Mouse (Mus musculus): ENCODE measurements around the gene BC049762. TPM values are rescaled to one million over a fixed set of nuclear protein-coding genes. Genes with fewer than 3 reads are reported as not detected.

Gene BC049762
- polyA plus RNA-seq (2015; fragmentation: Nextera tagmentation; extraction: Ambion mirVana), result 0.15 and 0.46 TPM in 2 replicates

DNA sequence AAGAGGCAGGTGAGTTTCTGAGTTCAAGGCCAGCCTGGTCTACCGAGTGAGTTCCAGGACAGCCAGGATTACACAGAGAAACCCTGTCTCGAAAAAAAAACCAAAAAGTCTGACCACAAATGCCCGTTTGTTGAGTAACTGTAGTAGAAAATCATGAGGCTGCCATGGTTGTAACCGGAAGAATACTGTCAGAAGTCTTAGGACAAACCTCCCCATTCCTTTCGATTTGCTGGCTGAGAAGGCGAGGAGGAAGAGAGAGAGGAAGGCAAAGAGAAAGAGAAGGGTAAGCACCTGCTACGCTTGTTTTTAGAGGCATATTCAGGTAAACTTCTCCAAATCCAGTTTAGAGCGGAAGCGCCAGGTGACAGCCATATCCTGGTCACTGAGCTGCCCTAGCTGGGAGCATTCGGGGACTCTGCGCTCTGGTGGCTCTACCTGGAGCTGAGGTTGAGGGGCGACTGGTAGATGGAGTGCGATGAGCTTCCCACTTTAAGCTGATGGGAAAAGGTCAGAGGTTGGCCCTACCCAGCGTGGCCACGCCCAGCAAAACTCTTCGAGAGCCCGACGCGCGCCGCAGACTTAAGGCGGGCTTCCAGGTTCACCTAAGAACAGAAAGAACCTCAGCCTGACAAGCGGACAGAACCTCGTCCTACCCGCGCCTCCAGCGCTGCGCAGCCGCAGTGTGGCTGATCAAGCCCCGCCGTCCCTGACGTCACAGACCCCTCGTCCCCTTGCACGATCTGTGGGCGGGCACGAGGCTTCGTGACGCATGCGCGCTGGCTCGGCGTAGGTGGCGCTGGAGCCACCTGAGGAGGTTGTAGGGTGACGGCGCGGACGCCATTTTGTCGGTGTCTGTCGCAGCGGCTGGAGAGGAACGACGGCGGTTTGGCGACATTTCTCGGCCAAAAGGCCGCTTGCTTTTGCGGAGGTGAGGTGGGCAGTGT, at the start of gene BC049762:
BC049762 (minus strand) TSS at position 705 of the 944 bp plus-strand sequence.
- Histone ChIP-seq H3K9ac (ENCODE audit: low read depth, low read length) (peak within 1 kb of the TSS; percentile 99), H3K4me2 (ENCODE audit: low read depth, low read length) (peak within 1 kb of the TSS; percentile 98), H3K4me3 (ENCODE audit: low read depth, low read length) (peak within 1 kb of the TSS; percentile 76), H3K27ac (ENCODE audit: low read length) (peak within 1 kb of the TSS; percentile 98), H3K4me1 (ENCODE audit: control insufficient read depth, low read depth, low read length) (peaks cover 25% of the 10 kb centered on the region), H3K9me3 (replicated peaks; ENCODE audit: control insufficient read depth, low read length) (no peaks in the 10 kb centered on the region), H3K36me3 (ENCODE audit: control insufficient read depth, insufficient read depth) (peaks cover 8% of the 10 kb centered on the region), H3K27me3 (ENCODE audit: control insufficient read depth, insufficient read depth, low read depth, low read length) (no peaks in the 10 kb centered on the region)
- ATAC-seq (ENCODE audit: low read depth), result peak; percentile 96
- WGBS (ENCODE audit: insufficient replicate concordance), result 4% methylated on average over 57 of the region's 57 CpGs

DNA sequence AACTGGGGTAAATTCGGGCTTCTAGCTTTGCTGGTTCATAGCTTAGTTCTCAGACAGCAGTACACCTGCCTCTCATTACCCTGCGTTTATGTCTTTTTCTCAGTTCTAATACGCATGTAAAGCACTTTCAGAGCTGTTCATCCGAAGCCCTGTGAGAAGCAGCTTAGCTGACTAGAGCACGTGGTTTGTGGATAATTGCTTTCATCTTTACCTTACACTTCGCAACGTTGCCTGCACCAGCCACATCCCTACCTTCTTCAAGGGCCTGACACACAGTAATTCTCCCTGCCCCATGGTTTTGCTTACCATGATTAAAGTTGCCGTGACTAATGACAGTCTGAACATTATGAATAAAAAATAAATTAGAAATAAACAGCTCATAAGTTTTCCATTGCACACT, 49.0 kb upstream of the BC049762 start:
- no peak for ATAC-seq (ENCODE audit: low read depth)
- Histone ChIP-seq H3K4me1 (ENCODE audit: control insufficient read depth, low read depth, low read length) (no peaks in the 10 kb centered on the region), H3K36me3 (ENCODE audit: control insufficient read depth, insufficient read depth) (no peaks in the 10 kb centered on the region), H3K27me3 (ENCODE audit: control insufficient read depth, insufficient read depth, low read depth, low read length) (no peaks in the 10 kb centered on the region), H3K9ac (ENCODE audit: low read depth, low read length) (no peak overlapping the region), H3K27ac (ENCODE audit: low read length) (no peak overlapping the region), H3K4me2 (ENCODE audit: low read depth, low read length) (no peak overlapping the region), H3K9me3 (replicated peaks; ENCODE audit: control insufficient read depth, low read length) (no peaks in the 10 kb centered on the region), H3K4me3 (ENCODE audit: low read depth, low read length) (no peak overlapping the region)
- WGBS (ENCODE audit: insufficient replicate concordance), result 63% methylated on average over 8 of the region's 8 CpGs

GRCm38 (mm10) chr11:51308306-51308705, 45.5 kb upstream of the BC049762 start:
- H3K4me3 ChIP-seq (ENCODE audit: low read depth, low read length), result no peak overlapping the region
- no peaks in the 10 kb centered on the region for H3K36me3 ChIP-seq (ENCODE audit: control insufficient read depth, insufficient read depth)
- H3K27ac ChIP-seq (ENCODE audit: low read length), result no peak overlapping the region
- H3K27me3 ChIP-seq (ENCODE audit: control insufficient read depth, insufficient read depth, low read depth, low read length), result no peaks in the 10 kb centered on the region
- WGBS (ENCODE audit: insufficient replicate concordance), result 21% methylated on average over 5 of the region's 5 CpGs
- H3K4me1 ChIP-seq (ENCODE audit: control insufficient read depth, low read depth, low read length), result no peaks in the 10 kb centered on the region
- H3K9me3 ChIP-seq (replicated peaks; ENCODE audit: control insufficient read depth, low read length), result no peaks in the 10 kb centered on the region
- no peak overlapping the region for H3K4me2 ChIP-seq (ENCODE audit: low read depth, low read length)
- no peak for ATAC-seq (ENCODE audit: low read depth)
- no peak overlapping the region for H3K9ac ChIP-seq (ENCODE audit: low read depth, low read length)

DNA sequence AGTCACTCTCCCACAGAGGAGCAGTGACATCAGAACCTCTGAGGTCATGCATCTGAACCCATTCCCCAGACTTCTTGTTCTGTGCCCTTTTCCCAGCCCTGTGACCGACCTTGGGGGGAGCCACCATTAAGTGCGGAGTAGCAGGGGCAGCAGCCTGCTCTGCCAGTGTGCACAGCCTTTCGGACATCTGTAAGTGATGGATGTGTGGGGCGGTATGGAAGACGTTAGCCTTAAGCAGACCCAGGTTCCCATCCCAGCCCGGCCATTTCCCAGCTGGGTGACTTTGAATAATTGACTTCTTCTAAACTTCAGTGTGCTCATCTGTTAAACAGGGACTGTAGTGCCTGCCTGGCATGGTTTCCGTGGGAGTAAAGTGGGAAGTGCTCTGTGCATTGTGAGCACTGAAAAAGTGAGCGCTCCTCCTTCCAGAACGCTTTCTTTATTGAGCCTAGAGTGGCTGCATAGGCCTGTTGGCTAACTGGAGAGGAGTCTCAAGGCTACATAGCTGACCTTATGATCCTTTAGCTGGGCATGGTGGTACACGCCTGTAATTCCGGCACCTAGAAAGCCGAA, 41.2 kb upstream of the BC049762 start:
- H3K36me3 ChIP-seq (ENCODE audit: control insufficient read depth, insufficient read depth), result no peaks in the 10 kb centered on the region
- H3K27me3 ChIP-seq (ENCODE audit: control insufficient read depth, insufficient read depth, low read depth, low read length), result no peaks in the 10 kb centered on the region
- H3K4me3 ChIP-seq (ENCODE audit: low read depth, low read length), result no peak overlapping the region
- no peak overlapping the region for H3K4me2 ChIP-seq (ENCODE audit: low read depth, low read length)
- H3K4me1 ChIP-seq (ENCODE audit: control insufficient read depth, low read depth, low read length), result no peaks in the 10 kb centered on the region
- ATAC-seq (ENCODE audit: low read depth), result no peak
- H3K9me3 ChIP-seq (replicated peaks; ENCODE audit: control insufficient read depth, low read length), result no peaks in the 10 kb centered on the region
- WGBS (ENCODE audit: insufficient replicate concordance), result 68% methylated on average over 12 of the region's 12 CpGs
- no peak overlapping the region for H3K27ac ChIP-seq (ENCODE audit: low read length)
- no peak overlapping the region for H3K9ac ChIP-seq (ENCODE audit: low read depth, low read length)

- 61% methylated on average over 5 of the region's 5 CpGs for WGBS (ENCODE audit: insufficient replicate concordance)
- H3K36me3 ChIP-seq (ENCODE audit: control insufficient read depth, insufficient read depth), result no peaks in the 10 kb centered on the region
- no peak for ATAC-seq (ENCODE audit: low read depth)
- H3K9me3 ChIP-seq (replicated peaks; ENCODE audit: control insufficient read depth, low read length), result no peaks in the 10 kb centered on the region
- no peak overlapping the region for H3K9ac ChIP-seq (ENCODE audit: low read depth, low read length)
- H3K27ac ChIP-seq (ENCODE audit: low read length), result no peak overlapping the region
- H3K27me3 ChIP-seq (ENCODE audit: control insufficient read depth, insufficient read depth, low read depth, low read length), result no peaks in the 10 kb centered on the region
- no peak overlapping the region for H3K4me3 ChIP-seq (ENCODE audit: low read depth, low read length)
- no peak overlapping the region for H3K4me2 ChIP-seq (ENCODE audit: low read depth, low read length)
- H3K4me1 ChIP-seq (ENCODE audit: control insufficient read depth, low read depth, low read length), result no peaks in the 10 kb centered on the region
Measured at GRCm38 (mm10) chr11:51302396-51302795, 39.5 kb upstream of the BC049762 start.

- Histone ChIP-seq H3K36me3 (ENCODE audit: control insufficient read depth, insufficient read depth) (no peaks in the 10 kb centered on the region), H3K4me3 (ENCODE audit: low read depth, low read length) (no peak overlapping the region), H3K9ac (ENCODE audit: low read depth, low read length) (no peak overlapping the region), H3K27me3 (ENCODE audit: control insufficient read depth, insufficient read depth, low read depth, low read length) (no peaks in the 10 kb centered on the region), H3K4me1 (ENCODE audit: control insufficient read depth, low read depth, low read length) (no peaks in the 10 kb centered on the region), H3K9me3 (replicated peaks; ENCODE audit: control insufficient read depth, low read length) (no peaks in the 10 kb centered on the region), H3K4me2 (ENCODE audit: low read depth, low read length) (no peak overlapping the region), H3K27ac (ENCODE audit: low read length) (no peak overlapping the region)
- ATAC-seq (ENCODE audit: low read depth), result no peak
- 61% methylated on average over 4 of the region's 4 CpGs for WGBS (ENCODE audit: insufficient replicate concordance)
Measured at GRCm38 (mm10) chr11:51298691-51299090, 35.8 kb upstream of the BC049762 start.

GRCm38 (mm10) chr11:51295742-51296141, 32.9 kb upstream of the BC049762 start:
- Histone ChIP-seq H3K4me1 (ENCODE audit: control insufficient read depth, low read depth, low read length) (no peaks in the 10 kb centered on the region), H3K4me3 (ENCODE audit: low read depth, low read length) (no peak overlapping the region), H3K27ac (ENCODE audit: low read length) (no peak overlapping the region), H3K9me3 (replicated peaks; ENCODE audit: control insufficient read depth, low read length) (no peaks in the 10 kb centered on the region), H3K36me3 (ENCODE audit: control insufficient read depth, insufficient read depth) (no peaks in the 10 kb centered on the region), H3K4me2 (ENCODE audit: low read depth, low read length) (no peak overlapping the region), H3K27me3 (ENCODE audit: control insufficient read depth, insufficient read depth, low read depth, low read length) (peaks cover 11% of the 10 kb centered on the region), H3K9ac (ENCODE audit: low read depth, low read length) (no peak overlapping the region)
- WGBS (ENCODE audit: insufficient replicate concordance), result 58% methylated on average over 3 of the region's 3 CpGs
- no peak for ATAC-seq (ENCODE audit: low read depth)

DNA sequence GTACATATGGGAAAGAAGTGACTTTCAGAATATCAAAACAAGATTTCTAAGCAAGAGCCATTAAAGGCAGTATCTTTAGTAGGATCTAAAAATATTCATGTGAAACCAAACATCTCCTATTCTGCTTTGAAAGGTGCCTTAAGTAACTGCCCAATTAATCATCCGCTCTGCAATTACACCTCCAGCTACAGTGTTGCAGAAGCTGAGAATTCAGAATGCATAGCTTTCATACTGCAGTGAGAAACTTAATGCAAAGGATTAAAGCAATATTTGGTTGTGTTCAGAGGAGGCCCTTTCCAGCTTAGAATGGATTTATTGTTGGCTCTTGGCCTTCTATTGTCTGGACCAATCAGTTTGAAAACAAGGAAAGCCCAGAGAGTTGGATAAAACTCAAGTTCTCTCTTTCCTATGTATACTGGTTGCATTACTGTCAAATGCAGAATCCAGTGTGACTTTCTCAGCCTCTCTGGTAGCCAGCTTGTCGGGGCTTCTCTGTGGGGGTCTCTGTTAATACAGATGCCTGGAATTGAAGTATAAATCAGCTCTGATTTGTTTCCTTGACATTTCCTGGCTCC, 31.2 kb upstream of the BC049762 start:
- 45% methylated on average over 2 of the region's 2 CpGs for WGBS (ENCODE audit: insufficient replicate concordance)
- H3K9ac ChIP-seq (ENCODE audit: low read depth, low read length), result no peak overlapping the region
- H3K9me3 ChIP-seq (replicated peaks; ENCODE audit: control insufficient read depth, low read length), result no peaks in the 10 kb centered on the region
- H3K4me3 ChIP-seq (ENCODE audit: low read depth, low read length), result no peak overlapping the region
- no peak for ATAC-seq (ENCODE audit: low read depth)
- H3K4me2 ChIP-seq (ENCODE audit: low read depth, low read length), result no peak overlapping the region
- peaks cover 2% of the 10 kb centered on the region; the same call in 1 of the 2 replicates for H3K4me1 ChIP-seq (ENCODE audit: control insufficient read depth, low read depth, low read length)
- peaks cover 28% of the 10 kb centered on the region for H3K27me3 ChIP-seq (ENCODE audit: control insufficient read depth, insufficient read depth, low read depth, low read length)
- no peak overlapping the region for H3K27ac ChIP-seq (ENCODE audit: low read length)
- H3K36me3 ChIP-seq (ENCODE audit: control insufficient read depth, insufficient read depth), result no peaks in the 10 kb centered on the region
